Comparison of ENCODE assay signal across 11 mouse cellular contexts in the genomic region with DNA sequence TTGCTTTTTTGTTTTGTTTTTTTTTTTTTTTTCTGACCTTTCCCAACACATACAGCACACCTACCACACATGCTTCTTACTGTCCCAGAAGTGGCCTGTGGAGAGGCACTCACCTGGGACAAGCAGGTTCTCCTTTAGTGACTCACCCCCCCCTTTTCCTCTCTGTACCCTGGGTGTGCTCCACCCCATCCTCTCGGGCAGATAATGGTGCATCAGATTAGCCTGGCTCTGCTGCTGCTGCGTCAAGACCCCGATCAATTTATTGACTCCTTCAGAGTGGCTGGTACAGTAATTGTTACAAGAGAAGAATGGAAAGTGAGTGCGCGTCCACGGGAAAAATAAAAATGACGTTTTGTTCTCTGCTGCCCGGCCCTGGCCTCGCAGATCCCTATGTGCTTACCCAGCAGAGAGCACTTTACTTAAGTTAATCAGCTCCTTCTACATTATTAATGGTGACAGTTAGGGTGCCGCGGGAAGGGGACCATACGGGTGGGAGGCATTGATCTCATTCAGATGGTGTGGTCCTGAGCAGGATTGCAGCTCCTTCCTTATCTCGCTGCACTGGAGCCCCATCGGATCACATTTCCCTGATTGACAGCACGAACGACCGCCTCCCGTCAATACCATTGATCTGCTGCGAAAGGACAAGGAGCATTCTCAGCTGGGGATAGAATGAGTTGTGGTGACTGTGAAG.
DNase-seq lines count a peak whose midpoint lies in the region; ATAC-seq lines count a peak whose summit lies in the region.
"Had no signal": no experiment of that assay in that cellular context is flagged by ENCODE, and none has a peak within 500 bp of the region (broad histone marks: within the 10 kb centered on the region; RNA-seq: fewer than 3 reads in every experiment).

No protein-coding gene starts in this region.

- peak overlapping the region; percentile 2; the same call in 1 of the 2 replicates for H3K4me3 ChIP-seq in embryonic facial prominence, embryonic 10.5 days
- H3K4me3 ChIP-seq in hindbrain, embryonic 15.5 days, result peak overlapping the region; percentile 12
- H3K4me3 ChIP-seq in midbrain, embryonic 14.5 days (replicated peaks; ENCODE audit: low read depth, low read length), result 0 out of 2 replicates have a peak overlapping the region, but pooled peaks have one; percentile 13
- H3K4me3 ChIP-seq: embryonic facial prominence, embryonic 13.5 days had no signal

- H3K9me3 ChIP-seq in embryonic facial prominence, embryonic 10.5 days, result no peaks in the 10 kb centered on the region
- no peaks in the 10 kb centered on the region for H3K9me3 ChIP-seq in hindbrain, embryonic 15.5 days
- no peaks in the 10 kb centered on the region for H3K9me3 ChIP-seq in midbrain, embryonic 14.5 days (ENCODE audit: control insufficient read depth, low read length)
- H3K9me3 ChIP-seq: embryonic facial prominence, embryonic 13.5 days had no signal

- peak overlapping the region; percentile 49 for H3K4me2 ChIP-seq in hindbrain, embryonic 15.5 days
- peak overlapping the region; percentile 41 for H3K4me2 ChIP-seq in midbrain, embryonic 14.5 days (ENCODE audit: low read length)
- H3K4me2 ChIP-seq: embryonic facial prominence, embryonic 13.5 days had no signal

- 19% methylated on average over 19 of the region's 19 CpGs for WGBS in embryonic facial prominence, embryonic 10.5 days
- WGBS in hindbrain, embryonic 15.5 days, result 23% methylated on average over 19 of the region's 19 CpGs
- WGBS in midbrain, embryonic 14.5 days, result 17% methylated on average over 19 of the region's 19 CpGs

- H3K4me1 ChIP-seq in embryonic facial prominence, embryonic 10.5 days, result peaks cover 33% of the 10 kb centered on the region
- peaks cover 16% of the 10 kb centered on the region for H3K4me1 ChIP-seq in hindbrain, embryonic 15.5 days (replicated peaks)
- peaks cover 9% of the 10 kb centered on the region for H3K4me1 ChIP-seq in midbrain, embryonic 14.5 days (ENCODE audit: control insufficient read depth, insufficient read depth, low read length)

- ATAC-seq in hindbrain, embryonic 15.5 days (ENCODE audit: low FRiP score, low read depth), result peak; percentile 55; the same call in 1 of the 2 replicates
- ATAC-seq in midbrain, embryonic 14.5 days (ENCODE audit: low FRiP score, low TSS enrichment), result 0 out of 2 replicates have a peak, but pooled peaks have one; percentile 32
- ATAC-seq in erythroblast, adult 5-6 weeks (replicated peaks; ENCODE audit: low FRiP score, poor library complexity, severe bottlenecking), result no peak

- H3K27ac ChIP-seq in embryonic facial prominence, embryonic 10.5 days (replicated peaks), result no peak overlapping the region
- no peak overlapping the region for H3K27ac ChIP-seq in hindbrain, embryonic 15.5 days (replicated peaks)
- H3K27ac ChIP-seq in midbrain, embryonic 14.5 days (replicated peaks; ENCODE audit: low read depth, low read length), result peak overlapping the region; percentile 50
- H3K27ac ChIP-seq: embryonic facial prominence, embryonic 13.5 days had no signal

- DNase-seq in heart, adult 11 months, result peak; percentile 87
- no peak for DNase-seq in heart, adult 9 months (ENCODE audit: low spot score in 2 of 2)
- no peak for DNase-seq in embryonic facial prominence, embryonic 10.5 days (ENCODE audit: low spot score)
- DNase-seq in midbrain, embryonic 14.5 days, result peak; percentile 43
- DNase-seq in thymus, postnatal 4 days, result no peak
- DNase-seq in lung, postnatal 10 days, result no peak
- DNase-seq: gastrocnemius, postnatal 14 days; kidney, adult 18-20 months had no signal

- H3K9ac ChIP-seq in hindbrain, embryonic 15.5 days, result 0 out of 2 replicates have a peak overlapping the region, but pooled peaks have one; percentile 20
- no peak overlapping the region for H3K9ac ChIP-seq in midbrain, embryonic 14.5 days (replicated peaks; ENCODE audit: low read length)
- H3K9ac ChIP-seq: embryonic facial prominence, embryonic 13.5 days had no signal

- peaks cover 25% of the 10 kb centered on the region; the same call in 1 of the 2 replicates for H3K27me3 ChIP-seq in embryonic facial prominence, embryonic 10.5 days (replicated peaks; ENCODE audit: low read depth, poor library complexity, severe bottlenecking)
- no peaks in the 10 kb centered on the region for H3K27me3 ChIP-seq in hindbrain, embryonic 15.5 days
- no peaks in the 10 kb centered on the region for H3K27me3 ChIP-seq in midbrain, embryonic 14.5 days (ENCODE audit: control insufficient read depth, insufficient read depth, low read length)
- H3K27me3 ChIP-seq: embryonic facial prominence, embryonic 13.5 days had no signal

- no peaks in the 10 kb centered on the region for H3K36me3 ChIP-seq in embryonic facial prominence, embryonic 10.5 days (replicated peaks)
- H3K36me3 ChIP-seq in hindbrain, embryonic 15.5 days, result no peaks in the 10 kb centered on the region
- H3K36me3 ChIP-seq in midbrain, embryonic 14.5 days (ENCODE audit: control insufficient read depth, insufficient read depth, low read length), result no peaks in the 10 kb centered on the region

Comparison
In these comparisons a context has a peak if more than half of its experiments do, and no peak if none do; other contexts are left out.
1. DNase-seq: peak in heart, adult 11 months (single experiment) and midbrain, embryonic 14.5 days (single experiment); none in heart, adult 9 months (0 of 2), embryonic facial prominence, embryonic 10.5 days (single experiment), thymus, postnatal 4 days (single experiment) and lung, postnatal 10 days (single experiment).
2. Peak in every context shown above with its lines, with median percentiles within 50 percentile points of each other: H3K4me3 ChIP-seq.